Mouse (Mus musculus) stomach, postnatal 0 days (tissue): ENCODE data around the gene Olfr459.

Experiments used
- CTCF ChIP-seq: IDR thresholded peaks from 2 replicates; pipeline ENCODE4 v1.5.1; 2016; ENCODE audit warnings: antibody characterized with exemption, low read depth, mild to moderate bottlenecking, moderate library complexity
- EP300 ChIP-seq: optimal IDR thresholded peaks from 2 replicates; pipeline ENCODE3; 2016; ENCODE audit warnings: antibody characterized with exemption

DNA sequence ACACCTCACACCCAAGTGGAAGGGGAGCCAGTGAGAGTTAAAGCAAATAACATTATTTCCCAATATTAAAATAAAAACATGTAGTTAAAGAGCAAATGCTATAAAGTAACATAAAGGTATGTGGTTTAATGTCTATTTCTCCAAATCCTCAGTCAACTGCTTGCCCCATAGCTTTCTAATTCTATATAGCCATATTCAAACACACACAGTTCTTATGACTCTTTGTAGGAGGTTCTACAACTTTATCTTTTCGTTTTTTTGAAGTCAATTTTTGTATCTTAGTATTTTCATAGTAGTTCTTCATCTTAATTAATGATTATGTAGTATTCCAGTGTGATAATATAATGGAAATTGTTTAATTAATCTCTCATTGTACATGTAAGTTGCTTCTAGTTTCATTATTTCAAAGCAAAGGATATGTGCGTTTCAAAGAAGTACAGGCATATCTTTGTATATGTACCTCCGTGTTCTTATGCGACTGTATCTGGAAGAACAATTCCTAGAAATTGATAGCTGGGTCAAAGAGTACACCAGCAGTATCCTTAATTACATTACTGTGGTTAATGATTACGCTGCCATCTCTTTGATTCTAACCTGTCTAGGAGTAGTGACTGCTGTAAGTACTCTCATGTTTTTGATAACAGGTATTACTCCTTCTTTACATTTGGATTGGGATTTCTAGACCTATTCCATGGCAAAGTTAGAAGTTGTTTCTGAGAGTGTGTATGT, 30.1 kb downstream of the Olfr459 start:
- TF ChIP-seq CTCF (no peak), EP300 (no peak)
